8 mouse cellular contexts compared by ENCODE assay signal in genomic region chr4:156228393-156229024, GRCm38 (mm10). TPM values are rescaled to one million over a fixed set of nuclear protein-coding genes. Genes with fewer than 3 reads are reported as not detected.
DNase-seq lines count a peak whose midpoint lies in the region; ATAC-seq and TF ChIP-seq lines count a peak whose summit lies in the region.

No protein-coding gene starts in this region.

- H3K36me3 ChIP-seq in hindbrain, embryonic 14.5 days (replicated peaks; ENCODE audit: control insufficient read depth, insufficient read depth) = peaks cover 44% of the 10 kb centered on the region
- peaks cover 45% of the 10 kb centered on the region for H3K36me3 ChIP-seq in lung, embryonic 14.5 days (ENCODE audit: insufficient read depth)

- no peak overlapping the region for H3K27ac ChIP-seq in hindbrain, embryonic 14.5 days
- H3K27ac ChIP-seq in lung, embryonic 14.5 days (ENCODE audit: low read depth) = no peak overlapping the region

- ATAC-seq in hindbrain, embryonic 14.5 days (ENCODE audit: low FRiP score) = peak; percentile 17; the same call in 1 of the 2 replicates
- peak; percentile 60; the same call in 1 of the 2 replicates for ATAC-seq in lung, embryonic 14.5 days (ENCODE audit: insufficient read depth)
- no peak for ATAC-seq in inflammation-experienced regulatory T-cells, adult 6 months

- H3K4me3 ChIP-seq in hindbrain, embryonic 14.5 days (replicated peaks; ENCODE audit: low read length) = no peak overlapping the region
- 0 out of 2 replicates have a peak overlapping the region, but pooled peaks have one; percentile 8 for H3K4me3 ChIP-seq in lung, embryonic 14.5 days (ENCODE audit: low read depth, low read length)

- no peaks in the 10 kb centered on the region for H3K27me3 ChIP-seq in hindbrain, embryonic 14.5 days (ENCODE audit: control insufficient read depth, insufficient read depth, low read length)
- H3K27me3 ChIP-seq in lung, embryonic 14.5 days (ENCODE audit: insufficient read depth, low read length) = no peaks in the 10 kb centered on the region

- no peaks in the 10 kb centered on the region for H3K9me3 ChIP-seq in hindbrain, embryonic 14.5 days (ENCODE audit: control insufficient read depth, low read length)
- no peaks in the 10 kb centered on the region for H3K9me3 ChIP-seq in lung, embryonic 14.5 days (ENCODE audit: low read depth, low read length)

- DNase-seq in kidney, adult 18-20 months = peak; percentile 35
- DNase-seq in kidney, adult 11 months = no peak
- peak; percentile 42 for DNase-seq in adrenal gland, postnatal 10 days
- DNase-seq in hindbrain, embryonic 14.5 days (ENCODE audit: low spot score) = no peak
- peak; percentile 35 for DNase-seq in lung, embryonic 14.5 days
- no peak for DNase-seq in embryo, embryonic 10.5 days (ENCODE audit: low spot score)
- no peak for DNase-seq in left cerebral cortex, postnatal 4 days

- no peak for TF ChIP-seq CTCF in lung, embryonic 14.5 days (IDR thresholded peaks at IDR 0.05; ENCODE audit: low read depth)

- H3K9ac ChIP-seq in hindbrain, embryonic 14.5 days = no peak overlapping the region
- peak overlapping the region; percentile 23 for H3K9ac ChIP-seq in lung, embryonic 14.5 days

- H3K4me1 ChIP-seq in hindbrain, embryonic 14.5 days (replicated peaks; ENCODE audit: control insufficient read depth, insufficient read depth, low read length) = peaks cover 5% of the 10 kb centered on the region
- peaks cover 3% of the 10 kb centered on the region; the same call in 1 of the 2 replicates for H3K4me1 ChIP-seq in lung, embryonic 14.5 days (ENCODE audit: insufficient read depth)

- intact Hi-C loops in left cerebral cortex, postnatal 4 days (cut with DNase I) = no loop called here

- WGBS in hindbrain, embryonic 14.5 days = 26% methylated on average over 12 of the region's 12 CpGs
- WGBS in lung, embryonic 14.5 days = 16% methylated on average over 12 of the region's 12 CpGs

- no peak overlapping the region for H3K4me2 ChIP-seq in hindbrain, embryonic 14.5 days (replicated peaks)
- peak overlapping the region; percentile 40 for H3K4me2 ChIP-seq in lung, embryonic 14.5 days

RNA-seq across cellular contexts. Expression of gene Plekhn1, which starts 6.1 kb away (rescaled TPM):
- 10 to 100 TPM; 13.3 to 20.3 TPM for total RNA-seq in adrenal gland, postnatal 10 days (2021)
- 28.6 and 28.7 TPM in 2 replicates for polyA plus RNA-seq in hindbrain, embryonic 14.5 days (2014; fragmentation: Nextera tagmentation; extraction: Ambion mirVana)
- 21.0 and 21.4 TPM in 2 replicates for polyA plus RNA-seq in lung, embryonic 14.5 days (2014; fragmentation: Nextera tagmentation; extraction: Ambion mirVana)
- polyA plus RNA-seq in inflammation-experienced regulatory T-cells, adult 6 months (2017; shearing (Covaris generic)) = 10 to 100 TPM in 1 of 3 experiments, 1 to 10 TPM in 2; 4.3 to 11.0 (median 8.1) TPM
- total RNA-seq in left cerebral cortex, postnatal 4 days (2021) = 10 to 100 TPM; 46.0 to 46.9 TPM

RNA-seq across cellular contexts. Expression of gene Noc2l, which starts 7.3 kb away (rescaled TPM):
- 10 to 100 TPM; 39.4 to 41.0 TPM for total RNA-seq in adrenal gland, postnatal 10 days (2021)
- 47.9 and 49.5 TPM in 2 replicates for polyA plus RNA-seq in hindbrain, embryonic 14.5 days (2014; fragmentation: Nextera tagmentation; extraction: Ambion mirVana)
- 82.4 and 90.1 TPM in 2 replicates for polyA plus RNA-seq in lung, embryonic 14.5 days (2014; fragmentation: Nextera tagmentation; extraction: Ambion mirVana)
- polyA plus RNA-seq in inflammation-experienced regulatory T-cells, adult 6 months (2017; shearing (Covaris generic)) = 10 to 100 TPM; 11.2 to 16.2 (median 15.7) TPM
- 10 to 100 TPM; 77.3 to 78.3 TPM for total RNA-seq in left cerebral cortex, postnatal 4 days (2021)

RNA-seq across cellular contexts. Expression of gene Perm1, which starts 12.8 kb away (rescaled TPM):
- 10 to 100 TPM in 1 of 2 experiments, 1 to 10 TPM in 1; 9.8 to 28.4 TPM for total RNA-seq in adrenal gland, postnatal 10 days (2021)
- polyA plus RNA-seq in hindbrain, embryonic 14.5 days (2014; fragmentation: Nextera tagmentation; extraction: Ambion mirVana) = 1.9 and 2.2 TPM in 2 replicates
- 0.32 and 0.51 TPM in 2 replicates for polyA plus RNA-seq in lung, embryonic 14.5 days (2014; fragmentation: Nextera tagmentation; extraction: Ambion mirVana)
- under 1 TPM; 0.55 to 0.90 (median 0.74) TPM for polyA plus RNA-seq in inflammation-experienced regulatory T-cells, adult 6 months (2017; shearing (Covaris generic))
- under 1 TPM; 0.36 to 0.46 TPM for total RNA-seq in left cerebral cortex, postnatal 4 days (2021)

RNA-seq across cellular contexts. Expression of gene AW011738, which starts 25.4 kb away (rescaled TPM):
- total RNA-seq in adrenal gland, postnatal 10 days (2021) = 1 to 10 TPM; 2.6 to 3.5 TPM
- polyA plus RNA-seq in hindbrain, embryonic 14.5 days (2014; fragmentation: Nextera tagmentation; extraction: Ambion mirVana) = 0.68 and 1.2 TPM in 2 replicates
- polyA plus RNA-seq in lung, embryonic 14.5 days (2014; fragmentation: Nextera tagmentation; extraction: Ambion mirVana) = 0.72 and 0.81 TPM in 2 replicates
- 1 to 10 TPM; 2.9 to 5.3 (median 3.2) TPM for polyA plus RNA-seq in inflammation-experienced regulatory T-cells, adult 6 months (2017; shearing (Covaris generic))
- total RNA-seq in left cerebral cortex, postnatal 4 days (2021) = 1 to 10 TPM; 5.2 to 6.4 TPM

RNA-seq across cellular contexts. Expression of gene Samd11, which starts 26.9 kb away (rescaled TPM):
- total RNA-seq in adrenal gland, postnatal 10 days (2021) = 1 to 10 TPM; 1.4 to 3.1 TPM
- 1.8 and 2.2 TPM in 2 replicates for polyA plus RNA-seq in hindbrain, embryonic 14.5 days (2014; fragmentation: Nextera tagmentation; extraction: Ambion mirVana)
- 0.11 and 0.15 TPM in 2 replicates for polyA plus RNA-seq in lung, embryonic 14.5 days (2014; fragmentation: Nextera tagmentation; extraction: Ambion mirVana)
- polyA plus RNA-seq in inflammation-experienced regulatory T-cells, adult 6 months (2017; shearing (Covaris generic)) = 1 to 10 TPM; 2.5 to 4.0 (median 3.2) TPM
- total RNA-seq in left cerebral cortex, postnatal 4 days (2021) = 1 to 10 TPM; 4.7 to 5.3 TPM

Comparison
In these comparisons a context has a peak if more than half of its experiments do, and no peak if none do; other contexts are left out.
1. DNase-seq: peak in kidney, adult 18-20 months (single experiment), adrenal gland, postnatal 10 days (single experiment) and lung, embryonic 14.5 days (single experiment); none in kidney, adult 11 months (single experiment), hindbrain, embryonic 14.5 days (single experiment), embryo, embryonic 10.5 days (single experiment) and left cerebral cortex, postnatal 4 days (single experiment).